Mouse (Mus musculus) Patski (cell line): ENCODE data around the gene Agr3. TPM values are rescaled to one million over a fixed set of nuclear protein-coding genes. Genes with fewer than 3 reads are reported as not detected.

Experiments
- ATAC-seq: fragments of 100-300 bp; one replicate; pipeline ENCODE4 v1.8.0; 2021
- CTCF ChIA-PET: fragments of 350-600 bp; sonication (Branson Sonifier 250); formaldehyde crosslinking; loops from one replicate; lab custom pipeline; 2022; ENCODE audit warnings: inconsistent platforms; lab: Charles Lee
- POLR2A ChIA-PET: fragments of 350-600 bp; sonication (Branson Sonifier 250); formaldehyde crosslinking; loops from one replicate; lab custom pipeline; 2022; ENCODE audit warnings: antibody characterized with exemption, inconsistent platforms; lab: Charles Lee
- DNase-seq: peaks from one replicate; pipeline ENCODE4 v3.0.0-alpha.2; 2011; ENCODE audit warnings: low read depth, low spot score
- H3K27me3 ChIP-seq: fragments of 371-371 bp; one replicate; pipeline ENCODE4 v1.5.1; 2021
- CTCF ChIP-seq: fragments of 100-300 bp; IDR thresholded peaks from one replicate; pipeline ENCODE4 v1.5.1; 2021
- in situ Hi-C: fragments of 300-500 bp; cut with MboI; formaldehyde crosslinking; loops from 3 replicates; pipeline ENCODE4 v1.11.1; 2018; ENCODE audit warnings: low pct_unique_long_range_greater_than_20kb, mixed read lengths
- polyA plus RNA-seq: library from polyadenylated mRNA; unstranded; gene quantifications from one replicate; pipeline ENCODE4 v1.2.3, GENCODE M21; 2021

The Agr3 gene
- not detected for polyA plus RNA-seq

DNA sequence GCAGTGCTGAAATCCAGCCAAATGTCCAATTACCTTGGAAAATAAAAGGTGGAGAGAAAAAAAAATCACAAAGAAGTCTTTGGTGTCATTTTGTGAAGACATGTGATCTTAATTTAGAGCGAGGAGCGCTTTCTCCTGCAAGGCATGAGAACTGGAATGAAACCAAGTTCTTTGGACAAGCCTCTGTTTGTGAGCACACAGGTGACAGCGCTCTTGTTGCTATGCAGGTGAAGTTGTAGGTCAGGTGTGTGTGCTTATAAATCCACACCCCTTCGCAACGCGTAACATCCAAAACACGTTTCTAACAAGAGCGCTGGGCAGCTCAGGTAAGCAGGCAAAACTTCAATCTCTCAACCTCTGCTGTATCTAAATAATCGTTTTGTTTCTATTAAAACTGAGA, at the start of gene Agr3:
Agr3 (plus strand) TSS at position 219 of the 400 bp plus-strand sequence.
- no peak for DNase-seq
- in situ Hi-C loops = no loop called here
- ChIA-PET CTCF (no interaction called here), POLR2A (no interaction called here)
- no peak for ATAC-seq
- no peak for TF ChIP-seq CTCF
- peaks cover 6% of the 10 kb centered on the region for H3K27me3 ChIP-seq

DNA sequence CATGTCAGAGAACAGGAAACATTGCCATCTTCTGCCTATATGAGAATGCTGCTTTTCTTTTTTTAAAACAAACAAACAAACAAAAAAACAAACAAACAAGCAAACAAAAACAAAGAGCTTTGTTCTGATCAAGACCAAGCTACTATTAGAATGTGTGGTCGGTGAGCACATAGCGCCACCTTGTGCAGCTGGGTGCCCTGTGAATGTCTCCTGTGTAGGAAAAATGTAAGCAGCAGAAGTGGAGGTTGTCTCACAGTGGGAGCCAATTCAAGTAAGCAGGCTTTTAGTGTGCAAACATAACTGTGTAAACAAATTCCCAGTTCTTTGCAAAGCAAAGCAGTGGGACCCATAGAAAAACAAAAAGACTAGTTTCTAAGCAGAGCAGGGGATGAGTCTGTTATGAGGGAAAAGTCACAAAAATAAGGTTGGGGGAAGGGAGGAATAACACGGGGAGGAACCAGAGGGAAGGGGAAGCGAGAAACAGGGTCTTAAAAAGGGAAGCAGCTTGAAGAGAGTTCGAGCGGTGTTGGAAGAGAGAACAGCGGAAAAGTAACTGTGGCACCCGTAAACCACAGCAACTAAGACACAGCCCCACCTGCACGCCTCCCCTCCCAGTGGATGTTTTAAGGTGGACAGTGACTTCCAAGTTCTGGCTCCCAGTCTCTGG, 40.4 kb upstream of the Agr3 start:
- DNase-seq (no peak), ATAC-seq (peak; percentile 67)
- in situ Hi-C loops = loop anchor here (10.0 kb wide), 1 partner anchor 350 kb away; the partner anchor contains the start of gene Ahr
- H3K27me3 ChIP-seq = no peaks in the 10 kb centered on the region
- peak; percentile 86 for TF ChIP-seq CTCF
- ChIA-PET POLR2A (no interaction called here), CTCF (interaction anchor here (0.8 to 1.2 kb wide), 8 partner anchors 8 to 702 kb away, joined by 3 to 6 read pairs (median 3); no protein-coding TSS in a partner anchor)

DNA sequence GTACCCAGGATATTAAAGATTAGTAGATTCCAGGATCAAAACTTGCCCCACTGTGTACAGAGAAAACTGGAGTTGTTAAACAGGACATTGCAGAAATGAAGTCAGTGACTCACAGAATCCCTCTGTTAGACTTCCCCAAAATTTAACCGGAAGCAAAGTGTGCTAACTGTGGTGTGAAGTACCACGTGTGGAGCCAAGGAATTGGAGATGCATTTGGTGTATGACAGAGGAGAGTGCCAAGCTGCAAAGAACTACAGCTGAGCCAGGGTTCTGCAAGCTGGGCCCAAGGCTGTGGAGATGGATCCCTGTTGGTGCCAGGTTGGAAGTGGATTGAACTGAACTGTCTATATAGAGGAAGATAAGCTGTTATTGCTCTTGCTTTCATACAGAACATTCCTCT, 36.0 kb upstream of the Agr3 start:
- ATAC-seq (no peak), DNase-seq (no peak)
- H3K27me3 ChIP-seq = no peaks in the 10 kb centered on the region
- in situ Hi-C loops = loop anchor here (10.0 kb wide), 1 partner anchor 355 kb away; the partner anchor contains the start of gene Ahr
- ChIA-PET CTCF (no interaction called here), POLR2A (no interaction called here)
- TF ChIP-seq CTCF = no peak

DNA sequence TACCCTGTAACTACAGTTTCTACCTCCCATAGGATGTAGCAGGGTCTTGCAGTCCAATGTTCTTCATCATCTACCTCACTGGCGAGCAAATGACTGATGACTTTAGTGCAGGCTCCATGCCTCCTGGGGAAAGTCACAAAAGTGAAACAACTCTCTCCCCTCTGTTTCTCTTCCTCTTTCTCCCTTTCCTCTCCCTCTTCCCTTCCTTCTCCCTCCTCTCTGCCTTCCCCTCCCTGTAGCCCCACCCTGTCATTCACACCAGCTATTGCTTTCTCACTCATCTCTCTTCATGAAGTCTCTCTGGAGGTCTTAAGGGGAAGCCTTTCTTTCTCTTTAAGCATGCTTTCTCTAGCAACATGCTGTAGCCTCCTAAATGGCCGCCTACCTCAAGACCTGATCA, 34.7 kb upstream of the Agr3 start:
- DNase-seq (no peak), ATAC-seq (no peak)
- H3K27me3 ChIP-seq = no peaks in the 10 kb centered on the region
- in situ Hi-C loops = loop anchor here (10.0 kb wide), 1 partner anchor 784 kb away; no protein-coding TSS in a partner anchor
- ChIA-PET CTCF (no interaction called here), POLR2A (no interaction called here)
- no peak for TF ChIP-seq CTCF

DNA sequence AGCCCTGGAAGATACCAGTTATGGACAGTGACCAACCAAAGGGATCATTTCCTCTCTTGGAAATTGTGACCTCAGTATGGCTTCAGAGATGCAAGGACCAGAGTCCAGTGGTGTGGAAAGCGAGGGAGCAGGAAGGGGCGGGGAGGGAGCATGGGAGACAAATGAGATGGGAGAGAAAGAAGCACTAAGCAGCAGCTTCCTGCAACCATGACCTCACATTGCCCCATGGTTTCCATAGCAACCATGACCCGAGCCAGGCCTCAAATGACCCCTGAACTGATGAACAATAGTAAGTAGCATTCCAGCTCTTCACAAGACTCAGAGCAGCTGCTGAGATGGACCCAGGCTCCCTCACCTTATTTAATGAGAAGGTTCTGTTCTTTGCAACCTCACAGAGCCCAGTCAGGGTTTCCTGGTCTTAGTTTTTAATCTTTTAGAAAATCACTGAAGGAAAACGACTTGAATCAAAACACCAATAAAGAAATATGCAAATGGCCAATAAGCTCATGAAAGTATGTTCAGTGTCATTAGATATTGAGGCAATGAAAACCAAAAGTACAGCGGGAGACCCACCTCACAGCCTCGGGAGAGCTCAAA, 31.0 kb upstream of the Agr3 start:
- POLR2A ChIA-PET = no interaction called here
- DNase-seq (no peak), ATAC-seq (no peak)
- H3K27me3 ChIP-seq = no peaks in the 10 kb centered on the region
- in situ Hi-C loops = loop anchor here (10.0 kb wide), 1 partner anchor 780 kb away; no protein-coding TSS in a partner anchor
- CTCF ChIA-PET = interaction anchor here (1.0 to 1.9 kb wide), 2 partner anchors 10 to 97 kb away, joined by 3 to 4 read pairs; no protein-coding TSS in a partner anchor
- TF ChIP-seq CTCF = no peak

DNA sequence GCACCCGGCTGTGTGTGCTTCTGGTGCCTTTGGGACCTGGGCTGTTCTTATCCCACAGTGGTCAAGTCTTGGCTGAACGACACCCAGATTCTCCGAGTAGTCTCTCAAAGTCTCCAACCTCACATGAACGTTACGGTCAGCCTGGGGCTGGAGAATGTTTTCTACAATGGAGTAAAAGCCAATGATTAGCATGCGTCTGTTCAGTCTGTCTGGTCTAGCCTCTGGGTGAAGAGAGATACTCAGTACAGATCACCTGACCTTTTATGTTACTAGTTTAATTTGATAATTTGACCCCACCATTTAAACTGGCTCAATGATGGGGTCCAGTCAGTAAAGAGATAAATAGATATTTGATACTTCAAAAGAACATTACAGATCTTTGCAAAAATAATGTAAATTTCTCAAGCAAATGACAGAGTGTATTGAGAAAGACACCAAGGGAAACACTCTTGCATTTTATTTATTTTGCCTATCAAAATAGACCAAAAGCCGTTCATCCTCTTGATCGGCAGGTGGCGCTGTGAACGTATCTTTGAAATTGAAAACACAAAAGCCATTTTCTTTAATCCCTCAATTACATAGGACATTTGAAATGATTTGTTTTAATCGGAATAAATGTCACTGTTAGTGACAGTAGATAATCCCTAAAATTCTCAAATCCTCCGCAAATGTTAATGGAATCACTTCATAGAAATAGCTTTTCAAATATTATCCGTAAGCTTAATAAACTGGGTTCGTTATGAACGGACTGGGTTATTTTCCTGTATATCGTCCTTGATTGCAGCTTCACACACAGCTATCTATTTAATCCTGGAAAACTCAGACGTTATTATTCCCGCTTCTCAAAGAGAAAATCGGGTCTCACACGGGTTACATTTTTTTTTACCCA, 29.3 kb upstream of the Agr3 start:
- no peaks in the 10 kb centered on the region for H3K27me3 ChIP-seq
- CTCF ChIA-PET = interaction anchor here (1.0 to 1.2 kb wide), 4 partner anchors 14 to 102 kb away, joined by 3 to 4 read pairs (median 4); no protein-coding TSS in a partner anchor
- POLR2A ChIA-PET = no interaction called here
- ATAC-seq (no peak), DNase-seq (no peak)
- TF ChIP-seq CTCF = peak; percentile 35
- in situ Hi-C loops = loop anchor here (10.0 kb wide), 1 partner anchor 779 kb away; no protein-coding TSS in a partner anchor

DNA sequence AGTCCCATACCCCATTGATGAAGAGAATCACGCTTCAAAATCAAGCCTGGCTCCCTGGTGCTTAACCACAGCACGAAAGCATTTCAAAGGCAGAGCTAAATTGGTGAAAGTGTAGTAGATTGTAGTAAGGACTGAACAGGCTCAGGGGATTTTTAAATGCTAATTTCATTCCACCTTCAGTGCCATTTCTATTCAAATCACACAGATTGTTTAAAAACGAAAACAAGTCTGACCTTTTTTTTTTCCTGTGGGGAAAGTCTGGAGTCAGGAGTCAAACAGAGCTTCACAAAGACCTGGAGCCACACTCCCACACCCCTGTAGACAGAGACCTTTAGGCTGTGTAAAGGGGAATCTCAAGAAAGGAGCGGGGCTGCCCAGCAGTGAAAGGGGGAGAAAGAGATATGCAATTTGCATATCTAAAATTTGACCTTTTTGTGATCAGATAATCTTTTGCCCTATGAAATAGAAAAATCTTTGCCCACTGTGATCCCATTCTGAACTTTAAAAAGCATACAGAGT, 28.6 kb upstream of the Agr3 start:
- POLR2A ChIA-PET = no interaction called here
- in situ Hi-C loops = loop anchor here (10.0 kb wide), 1 partner anchor 778 kb away; no protein-coding TSS in a partner anchor
- CTCF ChIA-PET = interaction anchor here (1.0 to 1.2 kb wide), 4 partner anchors 14 to 101 kb away, joined by 3 to 4 read pairs (median 4); no protein-coding TSS in a partner anchor
- DNase-seq (no peak), ATAC-seq (no peak)
- no peaks in the 10 kb centered on the region for H3K27me3 ChIP-seq
- TF ChIP-seq CTCF = no peak

DNA sequence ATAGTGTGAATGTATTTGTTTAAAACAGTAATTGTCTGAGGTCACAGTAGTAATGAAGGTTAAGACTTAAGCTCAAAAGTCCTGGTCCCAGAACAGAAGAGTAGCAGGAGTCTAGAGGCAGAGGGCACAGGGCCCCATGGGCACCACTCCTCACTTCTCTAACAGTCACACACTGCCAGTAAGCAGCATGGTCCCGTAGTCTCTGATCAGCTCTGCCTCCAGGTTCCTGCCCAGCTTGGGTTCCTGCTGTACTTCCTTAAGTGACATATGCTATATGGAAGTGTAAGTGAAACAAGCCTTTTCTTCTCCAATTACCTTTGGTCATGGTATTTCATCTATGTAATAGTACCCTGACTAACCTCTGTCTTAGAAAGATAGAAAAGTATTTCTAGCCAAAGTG, 14.8 kb upstream of the Agr3 start:
- no peak for ATAC-seq
- in situ Hi-C loops = loop anchor here (10.0 kb wide), 1 partner anchor 754 kb away; no protein-coding TSS in a partner anchor
- CTCF ChIA-PET = interaction anchor here (1.0 kb wide), 1 partner anchor 14 kb away, joined by 4 read pairs; no protein-coding TSS in a partner anchor

DNA sequence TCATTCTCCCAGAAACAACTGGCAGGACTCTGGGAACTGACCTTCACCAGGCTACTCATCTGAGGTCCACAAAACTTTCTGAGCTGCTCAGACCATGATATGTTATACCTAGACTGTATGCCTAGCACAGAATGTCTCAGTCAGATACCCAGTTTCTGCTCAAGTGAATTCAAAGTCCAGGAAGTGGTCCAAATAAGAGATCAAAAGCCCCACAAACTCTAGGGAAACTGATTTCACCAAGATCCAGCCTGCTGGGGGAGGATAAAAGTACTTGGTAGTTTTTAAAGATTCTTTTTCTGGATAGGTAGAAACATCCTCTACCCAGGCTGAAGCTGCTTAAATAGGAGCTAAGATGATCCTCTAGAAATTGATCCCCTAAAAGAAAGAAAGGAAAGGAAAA, 9.6 kb upstream of the Agr3 start:
- ChIA-PET CTCF (no interaction called here), POLR2A (no interaction called here)
- no peak for ATAC-seq
- TF ChIP-seq CTCF = no peak
- no peak for DNase-seq
- peaks cover 23% of the 10 kb centered on the region for H3K27me3 ChIP-seq
- in situ Hi-C loops = loop anchor here (10.0 kb wide), 1 partner anchor 749 kb away; no protein-coding TSS in a partner anchor

More for the DNA sequence above, 14.8 kb upstream of the Agr3 start:
- no peak for DNase-seq
- POLR2A ChIA-PET = interaction anchor here (0.7 kb wide), 1 partner anchor 1228 kb away, joined by 8 read pairs; no protein-coding TSS in a partner anchor
- peaks cover 28% of the 10 kb centered on the region for H3K27me3 ChIP-seq
- TF ChIP-seq CTCF = no peak

DNA sequence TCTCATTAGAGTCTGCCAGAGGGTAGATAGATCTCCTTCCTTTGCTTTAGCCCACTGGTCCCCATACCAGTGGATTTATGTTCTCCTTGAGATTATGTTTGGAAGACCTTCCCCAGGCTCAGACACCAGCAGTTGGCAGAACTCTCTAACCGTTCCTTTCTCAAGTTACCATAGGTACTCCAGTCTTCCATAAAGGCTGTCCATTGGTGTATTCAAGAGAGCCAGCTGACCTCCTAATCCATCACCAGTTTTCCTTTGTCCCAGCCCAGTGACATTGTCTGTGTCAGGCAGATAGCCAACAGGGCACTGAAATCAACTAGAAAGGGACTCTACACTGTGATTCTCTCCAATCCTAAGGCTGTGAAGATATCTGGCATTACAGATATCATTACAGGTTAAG, 9.0 kb upstream of the Agr3 start:
- no peak for DNase-seq
- in situ Hi-C loops = loop anchor here (10.0 kb wide), 1 partner anchor 748 kb away; no protein-coding TSS in a partner anchor
- peaks cover 26% of the 10 kb centered on the region for H3K27me3 ChIP-seq
- ChIA-PET POLR2A (no interaction called here), CTCF (no interaction called here)
- no peak for ATAC-seq
- TF ChIP-seq CTCF = no peak
